Mouse (Mus musculus): ENCODE measurements around the gene Use1.

The Use1 gene

DNA sequence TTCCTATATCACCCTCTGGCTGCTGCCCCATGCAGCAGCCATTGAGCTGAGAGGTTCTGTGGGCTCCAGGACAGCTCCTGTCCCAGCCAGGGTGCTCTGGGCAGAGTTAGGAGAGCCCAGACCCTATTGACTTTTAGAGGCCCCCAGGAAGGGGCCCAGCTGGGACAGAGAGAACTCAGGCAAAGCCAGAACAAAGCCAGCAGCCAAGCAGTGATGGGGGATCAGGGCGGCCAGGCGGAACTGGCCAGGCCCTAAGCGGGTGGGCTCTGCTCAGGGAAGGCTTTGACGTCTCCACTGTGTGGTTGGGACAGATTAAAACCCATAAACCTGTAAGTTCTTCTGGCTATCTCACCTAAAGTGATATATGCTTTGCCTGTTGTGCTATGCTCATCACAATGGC is 12.4 kb downstream of the Use1 start:
- DNase-seq: no peak

DNA sequence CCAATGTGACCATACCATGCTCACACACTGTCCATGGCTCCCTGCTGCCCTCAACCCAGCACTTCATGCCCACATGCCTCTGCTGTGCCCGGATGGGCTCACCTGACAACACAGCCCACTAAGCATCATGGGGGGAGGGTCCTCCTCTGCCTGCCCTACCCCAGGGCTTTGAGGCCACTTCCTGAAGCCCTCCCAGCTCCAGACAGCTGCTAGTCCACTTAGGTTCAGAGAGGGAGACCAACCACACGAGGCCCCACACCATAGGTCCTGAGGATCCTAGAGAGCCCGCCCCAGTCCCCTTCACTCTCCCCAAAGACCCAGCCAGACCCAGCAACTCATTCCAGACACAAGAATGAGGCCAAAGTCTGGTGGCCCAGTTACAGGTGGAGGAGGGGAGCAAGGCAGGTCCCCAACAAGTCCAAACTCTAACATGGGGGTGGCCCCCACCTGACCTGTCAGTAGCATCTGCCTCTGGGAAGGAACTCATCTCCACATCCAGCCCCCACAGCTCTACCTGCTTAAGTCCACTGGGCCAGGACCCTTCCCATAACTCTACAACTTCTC is 12.9 kb downstream of the Use1 start:
- DNase-seq: peak; percentile 29

DNA sequence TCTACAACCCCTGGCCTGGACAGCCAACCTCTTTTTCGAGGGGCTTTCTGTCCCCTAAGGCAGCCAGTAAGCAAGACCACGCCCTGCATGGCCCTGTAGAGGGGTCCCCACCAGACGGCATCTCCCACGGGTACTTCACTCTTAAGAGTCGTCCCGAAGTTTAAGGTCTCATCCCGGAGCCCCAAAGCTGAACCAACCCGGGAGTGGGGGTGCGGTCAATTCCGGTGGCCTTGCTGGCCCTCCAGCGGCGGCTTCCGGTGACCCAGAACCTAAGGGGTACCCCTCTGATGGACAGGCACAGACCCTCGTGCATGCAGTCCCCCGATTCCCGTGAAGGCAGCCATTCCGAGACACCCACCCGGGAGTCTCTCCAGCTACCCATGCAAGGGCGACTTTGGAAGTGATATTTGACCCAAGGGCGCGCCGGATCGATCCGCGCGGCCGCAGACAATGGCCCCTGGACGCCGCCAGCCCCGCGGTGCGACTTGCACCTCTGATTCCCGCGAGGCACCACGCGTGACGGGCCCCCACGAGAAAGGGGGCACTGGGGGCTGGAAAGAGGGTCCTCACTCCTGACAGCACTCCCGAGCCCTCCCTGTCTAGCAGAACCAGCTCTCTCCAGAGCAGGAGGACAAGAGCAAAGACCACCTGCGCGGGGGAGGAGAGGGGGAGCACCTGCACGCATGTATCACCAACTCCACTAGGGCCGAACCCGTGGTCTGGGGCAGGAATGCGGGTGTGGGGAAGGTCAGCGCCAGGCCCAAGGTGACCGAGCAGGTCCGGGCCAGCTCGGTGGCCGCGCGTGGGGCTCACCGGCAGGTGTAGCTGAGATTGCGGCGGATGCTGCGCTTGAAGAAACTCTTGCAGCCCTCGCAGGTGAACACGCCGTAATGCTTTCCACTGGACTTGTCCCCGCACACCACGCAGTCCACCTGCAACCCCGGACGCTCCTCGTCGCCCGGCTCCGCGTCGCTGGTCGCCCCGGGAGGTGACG is 13.8 kb downstream of the Use1 start:
- peak; percentile 42 for DNase-seq

DNA sequence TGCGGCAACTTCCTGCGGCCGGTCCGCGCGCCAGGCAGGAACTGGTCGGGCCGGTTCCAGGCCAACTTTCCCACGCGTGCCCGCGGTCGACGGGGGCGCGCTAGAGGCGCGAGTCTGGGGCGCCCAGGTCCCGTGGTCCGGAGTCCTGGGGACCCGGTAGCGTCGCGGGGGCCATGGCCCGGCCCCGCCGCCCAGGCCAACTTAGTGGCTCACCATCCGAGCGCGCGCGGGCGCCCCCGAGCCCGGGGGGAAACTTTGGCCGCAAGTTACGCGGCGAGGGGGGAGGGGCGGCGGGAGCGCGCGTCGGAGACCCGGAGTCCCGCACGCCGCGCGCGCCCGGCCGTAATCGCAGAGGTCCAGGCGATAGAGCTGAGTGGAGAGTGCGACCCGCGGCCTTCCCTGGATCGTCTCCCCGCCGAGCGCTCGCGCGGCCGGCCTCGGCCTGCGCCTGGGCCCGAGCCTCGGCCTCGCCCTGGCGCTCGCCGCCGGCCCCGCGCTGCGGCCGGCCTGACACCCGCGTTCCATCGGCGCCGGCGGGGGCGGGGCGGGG is 14.8 kb downstream of the Use1 start, which contains the start of gene Nr2f6:
Nr2f6 (minus strand) TSS at position 540 of the 550 bp plus-strand sequence.
- DNase-seq: peak; percentile 90

DNA sequence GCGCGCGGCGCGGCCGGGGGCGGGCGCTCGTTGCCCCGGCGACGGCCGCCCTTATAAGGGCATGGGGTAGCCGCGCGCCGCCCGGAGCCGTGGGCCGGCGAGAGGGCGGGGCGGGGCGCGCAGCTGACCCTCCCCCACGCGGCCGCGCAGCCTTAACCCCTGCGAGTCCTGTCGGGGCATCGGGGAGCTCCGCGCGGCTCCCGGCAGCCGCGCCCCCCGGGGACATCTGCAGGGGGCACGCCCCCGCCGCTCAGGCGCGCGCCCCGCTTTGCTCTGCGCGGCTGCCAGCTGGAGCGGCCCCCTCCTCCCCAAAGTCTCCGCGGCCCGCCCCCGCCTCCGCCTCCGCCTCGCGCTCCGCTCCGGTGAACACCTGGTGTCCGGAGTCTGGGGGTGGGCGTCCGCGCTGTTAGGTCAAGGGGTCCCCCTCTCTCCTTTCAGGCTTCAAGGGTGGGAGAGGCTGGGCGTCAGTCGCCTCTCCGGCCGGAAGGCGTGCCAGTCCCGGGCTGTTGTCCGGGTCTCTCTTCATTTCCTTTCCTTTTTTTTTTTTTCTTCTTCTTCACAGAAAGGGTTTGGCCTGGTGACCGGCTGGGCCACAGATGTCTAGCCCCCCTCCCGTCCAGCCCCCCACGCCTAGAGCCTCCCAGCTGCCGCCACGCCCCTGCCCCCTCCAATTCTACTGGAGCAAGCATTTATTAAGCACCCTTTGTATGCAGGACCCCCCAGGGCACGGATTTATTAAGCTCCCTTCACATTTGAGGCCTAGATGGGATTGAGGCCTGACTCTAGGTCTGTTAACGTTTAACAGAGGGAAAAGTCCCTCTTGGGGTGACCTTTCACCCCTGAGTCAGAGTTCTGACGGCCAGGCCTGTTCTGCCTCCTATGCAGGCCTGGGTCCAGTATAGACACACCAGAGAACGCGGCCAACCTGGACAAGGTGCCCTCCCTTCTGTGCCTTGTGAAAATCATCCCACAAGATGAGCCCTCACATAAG is 15.6 kb downstream of the Use1 start:
- DNase-seq: peak; percentile 95

DNA sequence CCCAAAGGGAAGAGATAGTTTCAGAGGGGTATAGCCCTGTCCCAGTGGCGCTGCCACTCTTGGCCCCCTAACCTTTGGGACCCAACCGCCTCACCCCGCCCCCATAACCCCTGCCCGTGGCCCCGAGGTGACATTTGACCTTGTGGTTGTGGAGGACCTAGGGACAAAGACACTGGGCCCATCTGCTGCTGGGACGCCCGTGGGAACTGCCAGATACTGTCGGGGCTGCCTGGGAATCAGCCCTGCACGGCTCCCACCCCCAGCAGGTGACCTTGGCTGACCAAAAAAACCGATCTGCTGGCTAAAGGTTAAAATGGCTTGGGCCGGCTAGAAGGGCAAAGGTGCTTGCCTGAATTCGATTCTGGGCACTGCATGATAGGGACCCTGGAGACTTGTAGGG is 16.7 kb downstream of the Use1 start:
- DNase-seq: peak; percentile 41

DNA sequence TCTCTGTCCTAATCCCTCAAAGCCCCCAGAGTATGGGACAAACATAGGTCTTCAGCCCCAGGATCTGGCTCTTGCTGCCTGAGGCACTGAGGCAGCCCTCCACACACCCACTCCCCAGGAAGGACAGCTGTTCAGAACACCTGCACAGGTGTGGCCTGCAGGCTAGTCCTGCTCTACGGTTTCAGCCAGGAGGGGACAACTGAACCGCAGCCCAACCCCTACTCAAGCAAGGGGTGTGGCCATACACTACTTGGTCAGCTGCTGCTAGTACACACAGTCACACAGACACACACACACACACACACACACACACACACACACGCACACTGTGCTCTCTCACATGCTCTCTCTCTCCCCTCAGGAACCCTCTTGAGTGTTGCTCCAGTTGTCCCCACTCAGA is 17.2 kb downstream of the Use1 start:
- DNase-seq: no peak

DNA sequence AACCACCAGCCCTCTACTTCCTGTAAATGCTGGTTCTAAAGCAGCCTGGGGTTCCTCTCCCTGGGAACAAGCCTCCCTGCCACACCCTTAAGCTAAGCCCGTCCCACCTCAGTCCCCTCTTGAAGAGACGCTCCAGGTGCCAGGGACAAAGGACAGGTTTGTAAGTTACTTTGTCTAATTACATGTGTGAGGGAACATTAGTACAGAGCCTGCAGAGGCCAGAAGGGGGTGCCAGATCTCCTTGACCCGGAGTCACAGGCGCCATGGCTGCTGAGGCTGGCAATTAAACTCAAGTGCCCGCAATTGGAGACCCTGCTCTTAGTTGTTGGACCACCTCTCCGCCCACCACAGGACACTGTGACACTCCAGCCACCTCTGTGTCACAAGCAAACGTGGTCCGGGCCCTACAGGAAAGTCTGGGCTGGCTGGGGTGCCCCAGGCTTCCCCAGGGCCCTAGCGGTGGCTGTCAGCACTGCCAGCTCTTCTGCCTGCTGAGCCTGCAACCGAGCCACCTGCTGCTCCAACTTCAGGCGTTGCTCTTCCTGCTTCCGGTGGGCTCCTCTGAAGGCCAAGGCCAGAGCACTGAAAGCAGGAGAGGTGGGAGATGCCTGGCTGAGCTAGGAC is 18.7 kb downstream of the Use1 start:
- DNase-seq: no peak

DNA sequence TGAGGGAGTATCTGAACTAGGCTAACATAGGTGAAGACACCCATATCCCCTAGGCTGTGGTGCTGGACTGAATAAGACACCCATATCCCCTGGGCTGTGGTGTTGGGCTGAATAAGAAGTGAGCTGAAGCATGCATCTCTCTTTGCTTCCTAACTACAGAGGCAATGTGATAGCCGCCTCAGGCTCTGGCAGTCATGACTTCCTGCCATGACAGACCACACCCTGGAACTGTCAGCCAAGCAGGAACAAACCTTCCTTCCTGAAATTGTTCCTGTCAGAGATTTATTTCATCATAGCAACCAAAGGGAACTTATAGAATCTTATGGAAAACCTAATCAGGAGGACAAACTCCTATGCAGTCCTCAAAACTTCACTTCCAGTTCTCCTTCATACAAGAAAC is 21.6 kb downstream of the Use1 start:
- DNase-seq: no peak

DNA sequence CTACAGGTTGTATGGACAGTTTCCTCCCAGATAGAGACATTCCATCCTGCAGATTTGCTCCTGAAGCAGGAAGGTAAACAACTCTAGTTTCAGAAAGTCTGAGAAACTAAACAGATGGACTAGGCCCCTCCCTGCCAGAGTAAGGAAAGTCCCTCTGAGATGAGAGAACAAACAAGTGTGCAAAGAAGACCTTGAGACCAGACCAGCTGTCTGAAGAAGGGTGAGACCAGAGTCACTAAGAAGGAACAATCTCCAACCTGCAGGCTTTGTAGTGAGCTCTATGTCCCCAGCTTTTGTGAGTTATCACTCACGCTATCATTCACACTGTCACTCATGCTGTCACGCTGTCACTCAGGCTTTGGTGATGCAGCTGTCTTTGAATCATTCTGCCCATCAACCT is 25.0 kb downstream of the Use1 start:
- no peak for DNase-seq

DNA sequence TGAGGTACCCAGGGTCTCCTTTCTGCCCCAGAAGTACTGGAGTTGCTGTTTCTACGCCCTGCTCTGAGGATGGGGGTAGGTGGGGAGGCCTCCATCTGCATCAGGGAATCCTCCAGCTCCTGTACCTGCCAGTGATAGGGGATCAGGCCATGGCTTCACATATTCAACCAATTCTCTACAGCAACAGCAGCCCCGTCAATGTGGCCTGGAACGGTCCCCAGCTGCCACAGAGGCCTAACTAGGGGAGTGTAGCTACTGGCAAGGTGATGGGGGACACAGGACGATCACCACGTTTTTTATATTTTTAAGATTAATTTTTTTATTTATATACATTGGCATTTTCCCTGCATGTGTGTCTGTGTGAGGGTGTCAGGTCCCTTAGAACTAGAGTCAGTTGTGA is 25.7 kb downstream of the Use1 start:
- no peak for DNase-seq

DNA sequence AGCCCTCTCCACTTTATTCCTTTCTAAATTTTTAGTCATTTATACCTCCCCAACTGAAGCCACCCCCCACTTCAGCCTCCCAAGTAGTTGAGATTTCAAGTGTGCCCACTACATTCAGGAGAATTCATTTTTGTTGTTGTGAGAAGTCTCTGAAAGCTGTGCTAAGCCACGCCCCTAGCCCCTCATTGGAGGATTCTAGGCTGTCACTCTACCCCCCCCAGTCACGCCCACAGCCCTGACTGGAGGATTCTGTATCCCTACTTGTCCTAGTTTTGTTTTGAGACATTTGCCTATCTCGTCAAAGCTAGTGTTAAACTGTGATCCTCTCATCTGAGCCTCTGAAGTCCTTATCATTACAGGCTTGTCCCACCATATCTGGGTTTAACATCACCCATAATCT is 26.2 kb downstream of the Use1 start:
- peak; percentile 76 for DNase-seq

DNA sequence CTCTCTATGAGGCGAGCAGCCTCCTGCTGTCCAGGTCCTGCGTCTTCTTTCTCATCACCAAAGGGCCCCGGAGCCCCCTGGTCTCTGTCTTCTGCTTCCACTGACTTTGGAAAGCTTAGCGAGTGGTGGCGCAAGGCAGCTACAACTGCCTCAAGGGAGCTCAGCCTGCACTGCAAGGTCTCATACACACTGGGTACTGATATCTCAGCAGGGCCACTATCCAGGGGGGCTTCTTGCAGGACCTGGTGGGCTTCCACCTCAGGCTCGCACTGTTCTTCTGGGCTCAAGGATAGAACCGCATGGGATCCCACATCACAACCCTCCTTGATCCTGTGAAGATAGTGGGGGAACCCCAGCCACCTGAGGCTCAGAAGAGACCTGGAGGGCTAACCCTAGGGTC is 27.8 kb downstream of the Use1 start:
- no peak for DNase-seq

DNA sequence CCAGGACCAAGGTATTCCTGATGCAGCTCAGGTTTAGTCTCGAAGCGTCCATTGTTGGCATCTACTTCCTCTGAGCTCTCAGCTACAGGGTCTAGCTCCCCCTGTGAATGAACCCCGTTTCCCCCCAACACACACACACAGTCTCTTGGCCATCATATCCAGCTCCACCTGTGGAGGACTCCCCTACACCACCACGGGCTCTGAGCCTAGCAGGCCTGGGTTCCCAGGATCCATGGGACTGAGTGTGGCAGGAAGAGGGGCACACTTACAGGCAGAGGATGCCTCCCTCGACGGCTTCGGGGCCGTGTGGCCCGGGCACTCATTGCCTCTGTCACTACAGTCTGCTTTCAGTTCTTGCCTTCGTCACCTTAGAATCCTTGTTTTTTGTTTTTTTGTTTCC is 28.4 kb downstream of the Use1 start:
- DNase-seq: no peak

DNA sequence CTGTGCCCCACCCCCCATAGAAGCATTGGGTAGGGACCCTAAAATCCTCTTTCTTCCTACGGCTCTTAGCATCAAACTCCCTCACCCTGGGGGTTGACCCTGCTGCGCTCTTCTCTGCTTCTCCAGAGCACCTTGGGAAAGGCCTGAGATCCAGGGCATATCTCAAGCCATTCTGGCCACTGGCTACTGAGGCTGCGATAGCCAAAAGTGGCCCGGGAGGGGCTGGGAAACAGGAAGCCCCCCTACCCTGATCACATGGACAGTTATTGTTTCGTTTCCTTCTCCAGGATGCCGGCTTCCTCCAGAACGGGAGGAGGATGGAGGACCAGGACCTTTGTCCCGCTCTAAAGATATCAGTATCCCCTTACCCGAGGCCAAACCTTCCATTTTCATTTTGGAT is 29.0 kb downstream of the Use1 start, which contains the start of gene Ushbp1:
Ushbp1 (minus strand) TSS at position 174 of the 400 bp plus-strand sequence.
- DNase-seq: no peak

DNA sequence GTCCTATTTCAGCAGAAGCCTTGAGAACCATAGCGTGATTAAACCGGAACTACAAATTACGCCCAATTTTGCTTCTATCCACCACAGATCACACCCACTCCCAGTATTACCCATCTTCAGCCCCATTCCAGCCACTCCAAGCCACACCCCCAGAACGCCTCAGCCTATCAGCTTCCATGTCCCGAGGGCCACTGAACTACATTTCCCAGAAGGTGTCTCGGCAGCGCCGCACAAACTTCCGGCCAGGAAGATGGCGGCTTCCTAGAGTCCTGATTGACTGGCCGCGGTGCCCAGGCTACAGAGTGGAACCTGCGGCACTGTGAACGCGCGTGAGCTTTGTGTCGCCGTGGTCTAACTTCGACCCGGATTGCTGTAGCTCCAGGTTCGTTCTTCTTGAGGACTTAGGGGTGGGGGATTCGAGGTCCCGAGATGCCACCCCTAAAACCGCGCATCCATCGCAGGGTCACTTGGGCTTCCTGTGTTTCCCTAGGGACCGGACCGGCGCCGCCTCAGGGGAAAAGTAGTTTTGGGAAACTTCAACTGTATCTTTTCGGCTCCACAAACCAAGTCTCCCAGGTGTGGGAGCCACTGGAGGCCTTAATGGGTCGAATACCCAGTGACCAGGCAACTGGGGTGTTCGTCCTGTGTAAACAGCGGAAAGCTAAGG is 30.1 kb downstream of the Use1 start, which contains the start of gene Babam1:
Babam1 (plus strand) TSS at position 223 of the 667 bp plus-strand sequence.
- DNase-seq: peak; percentile 96

DNA sequence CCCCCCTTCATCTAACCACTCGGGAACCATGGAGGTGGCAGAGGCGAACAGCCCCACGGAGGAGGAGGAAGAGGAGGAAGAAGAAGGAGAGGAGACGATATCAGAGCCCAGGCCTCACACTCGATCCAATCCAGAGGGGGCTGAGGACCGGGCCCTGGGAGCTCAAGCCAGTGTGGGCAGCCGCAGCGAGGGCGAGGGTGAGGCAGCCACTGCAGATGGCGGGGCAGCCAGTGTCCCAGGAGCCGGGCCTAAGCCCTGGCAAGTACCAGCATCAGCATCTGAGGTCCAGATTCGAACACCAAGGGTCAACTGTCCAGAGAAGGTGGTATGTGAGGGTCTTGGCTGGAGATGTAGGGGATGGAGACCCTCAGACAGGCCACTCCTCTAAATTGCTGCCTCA is 31.1 kb downstream of the Use1 start:
- no peak for DNase-seq

DNA sequence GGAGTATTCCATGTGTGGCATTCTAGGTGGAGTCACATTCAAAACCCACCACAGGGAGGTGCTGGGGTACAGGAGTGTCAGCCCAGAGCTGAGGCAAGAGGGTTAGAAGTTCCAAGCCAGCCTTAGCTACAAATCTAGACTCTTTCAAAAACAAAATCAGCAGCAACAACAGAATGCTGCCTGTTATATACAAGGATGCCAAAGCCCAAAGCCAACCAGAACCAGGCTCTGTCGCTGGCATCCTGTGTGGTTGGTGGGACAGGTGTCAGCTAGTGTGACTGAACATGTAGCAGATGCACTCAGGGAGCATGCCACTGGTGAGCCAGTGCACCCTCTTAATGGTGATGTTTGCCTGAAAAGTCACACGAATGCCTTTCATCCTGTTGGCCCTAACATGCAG is 34.2 kb downstream of the Use1 start:
- no peak for DNase-seq

DNA sequence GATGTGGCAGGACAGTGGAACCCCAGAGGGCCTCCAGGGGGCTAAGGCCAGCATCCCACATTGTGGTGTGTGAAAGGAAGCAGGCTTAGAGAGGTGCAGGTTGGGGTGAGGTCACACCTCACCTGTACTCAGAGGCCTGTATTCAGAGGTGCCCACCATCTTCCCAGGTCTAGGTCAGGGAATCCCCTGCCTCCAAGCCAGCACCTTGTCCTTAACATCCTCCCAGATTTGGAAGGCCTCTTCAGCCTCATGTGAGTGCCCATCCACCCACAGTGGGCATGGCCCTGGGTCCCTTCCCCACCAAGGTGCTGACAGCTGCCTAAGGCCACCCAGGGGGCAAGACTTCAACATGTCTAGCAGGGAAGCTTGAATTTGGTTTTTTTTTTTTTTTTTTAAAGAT is 34.8 kb downstream of the Use1 start:
- no peak for DNase-seq

DNA sequence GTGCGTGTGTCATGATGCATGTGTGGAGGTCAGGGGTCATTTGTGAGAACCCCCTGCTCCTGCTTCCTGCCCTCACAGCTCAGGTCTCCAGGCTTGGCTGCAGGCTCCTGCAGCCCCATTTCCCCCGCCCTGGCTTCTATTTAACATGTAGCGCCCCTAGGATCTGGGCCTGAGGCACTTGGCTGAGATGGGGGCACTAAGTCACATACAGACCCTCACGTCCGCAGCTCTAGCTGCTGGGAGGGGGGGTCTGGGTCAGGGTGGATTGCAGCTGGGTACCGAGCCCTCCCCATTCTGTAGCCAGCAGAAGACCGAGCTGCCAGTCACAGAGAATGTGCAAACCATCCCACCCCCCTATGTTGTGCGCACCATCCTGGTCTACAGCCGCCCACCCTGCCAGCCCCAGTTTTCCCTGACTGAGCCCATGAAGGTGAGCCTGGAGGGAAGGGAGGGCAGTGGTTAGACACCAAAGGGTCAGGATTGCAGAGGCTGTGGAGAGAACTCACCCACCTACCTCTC is 35.9 kb downstream of the Use1 start:
- no peak for DNase-seq

All from embryo, embryonic 11 days (tissue).